Mouse (Mus musculus) induced T-regulatory cell, adult 2 months (primary cell): ENCODE results near the gene Gm49027.
"Not testable (repeated sequence)": the region's sequence is repeated elsewhere in the genome, so short reads cannot be mapped to it uniquely, and the experiment has no call there.

Source experiments
- DNase-seq: peaks from one replicate; pipeline ENCODE4 v3.0.0-alpha.2; 2012; ENCODE audit warnings: low read depth

Gm49027 gene

DNA sequence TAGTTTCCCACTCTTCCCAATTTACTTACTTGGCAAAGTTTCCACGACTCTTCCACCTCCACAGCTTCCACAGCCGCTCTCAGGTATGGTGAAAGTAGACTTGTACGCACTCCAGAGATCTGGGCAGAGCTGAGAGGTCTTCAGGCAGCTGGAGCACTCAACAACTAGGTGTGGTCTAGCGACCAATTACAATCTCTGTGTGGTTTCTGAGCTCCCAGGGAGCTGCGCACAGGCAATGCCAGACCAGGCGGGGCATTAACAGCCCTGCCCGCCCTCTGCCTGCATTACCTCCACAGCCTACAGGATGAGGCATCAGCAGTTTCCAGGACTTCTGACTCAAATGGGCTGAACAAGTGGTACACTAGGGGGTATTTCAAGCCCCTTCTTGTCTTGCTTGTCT lies at the start of gene Gm49027:
Gm49027 (minus strand) TSS at position 208 of the 400 bp plus-strand sequence.
- no peak for DNase-seq

DNA sequence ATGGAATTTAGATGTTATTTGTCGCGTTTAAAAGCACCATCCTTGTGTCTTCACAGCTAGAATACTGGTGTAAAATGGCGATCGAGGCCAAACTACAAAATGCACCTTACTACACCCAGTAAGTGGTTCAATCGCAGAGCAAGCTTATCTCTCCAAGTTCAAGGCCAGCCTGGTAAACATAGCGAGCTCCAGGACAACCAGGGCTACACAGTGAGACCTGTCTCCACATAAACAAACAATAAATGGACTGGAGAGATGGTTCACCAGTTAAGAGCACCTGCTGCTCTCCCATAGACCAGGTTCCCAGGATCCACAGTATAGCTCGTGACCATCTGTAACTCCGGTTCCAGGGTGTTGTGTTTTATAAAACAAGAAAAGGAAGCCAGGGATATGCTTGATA lies 48.1 kb upstream of the Gm49027 start:
- DNase-seq, result no peak

DNA sequence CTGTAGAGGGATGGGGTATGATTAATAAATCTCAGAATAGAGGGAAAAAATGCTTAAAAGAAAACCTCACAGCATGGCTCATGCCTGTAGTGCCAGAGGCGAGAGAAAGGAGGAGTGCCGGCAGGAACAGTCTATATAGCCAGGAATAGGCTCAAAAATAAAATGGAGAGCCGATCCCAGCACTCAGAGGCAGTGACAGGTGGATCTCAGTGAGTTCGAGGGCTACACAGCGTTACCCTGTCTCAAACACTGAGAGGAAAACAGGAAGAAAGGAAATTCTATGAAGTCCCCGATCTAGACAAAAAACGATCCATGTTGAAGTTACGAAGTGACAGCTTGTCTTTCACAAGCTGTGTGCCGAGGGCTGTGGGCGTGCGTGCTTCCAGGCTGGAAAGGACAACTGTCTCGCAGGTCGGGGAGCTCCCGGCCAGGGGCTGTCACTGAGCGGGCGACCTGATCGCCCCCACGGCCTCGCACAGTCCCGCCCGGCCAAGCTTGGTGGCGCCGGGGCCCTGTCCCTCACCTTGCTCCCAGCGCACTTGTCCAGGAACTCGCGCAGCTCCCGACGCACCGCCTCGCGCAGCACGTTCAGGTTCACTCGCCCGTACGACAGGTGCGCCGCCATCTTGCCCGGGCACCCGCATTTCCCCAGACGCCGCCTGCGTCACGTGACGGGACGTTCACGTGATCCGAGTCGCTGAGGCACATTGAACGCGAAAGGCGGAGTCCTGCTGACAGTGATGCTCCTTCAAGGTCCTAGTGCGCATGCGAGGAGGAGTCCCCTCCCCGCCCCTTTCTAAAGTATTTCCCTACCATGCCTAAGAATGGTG lies 47.3 kb upstream of the Gm49027 start, which contains the start of gene Vps33a:
Vps33a (minus strand) TSS at position 682 of the 830 bp plus-strand sequence.
- peak; percentile 99 for DNase-seq

DNA sequence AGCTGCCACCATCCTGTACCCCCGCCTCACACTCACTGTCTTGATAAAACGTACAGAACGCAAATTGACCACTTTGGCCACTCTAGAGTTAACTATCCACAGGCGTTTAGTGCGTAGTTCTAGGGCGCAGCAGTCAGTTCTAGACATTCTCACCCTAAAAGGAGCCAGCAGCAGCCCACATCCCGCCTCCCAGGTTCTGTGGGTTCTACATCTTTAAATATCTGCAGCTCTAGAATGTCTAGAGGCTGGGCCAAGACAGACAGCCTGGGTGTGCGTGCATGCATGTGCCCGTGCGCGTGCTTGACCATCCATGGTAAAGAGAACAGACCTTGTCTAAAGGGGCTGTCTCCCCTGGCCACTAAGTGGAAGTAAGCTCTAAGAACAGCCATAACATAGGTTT lies 35.8 kb upstream of the Gm49027 start:
- DNase-seq, result no peak

DNA sequence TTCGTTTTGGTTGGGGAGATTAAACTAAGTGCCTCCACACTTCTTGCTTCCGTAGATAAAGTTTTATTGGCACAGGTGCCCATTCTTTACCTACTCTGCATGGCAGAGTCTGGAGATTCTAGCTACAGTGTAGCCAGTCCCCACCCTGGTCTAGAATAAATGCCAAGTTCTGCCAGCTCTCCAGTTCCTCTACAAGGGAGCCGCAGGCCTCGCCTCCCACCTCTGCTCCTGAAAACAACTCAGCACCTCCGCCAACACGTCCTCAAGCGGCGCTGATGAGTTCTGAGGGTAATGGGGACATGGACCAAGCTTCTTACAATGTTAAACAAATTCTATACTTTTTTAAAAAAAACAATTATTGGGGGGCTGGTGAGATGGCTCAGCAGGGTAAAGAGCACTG lies 34.3 kb upstream of the Gm49027 start:
- no peak for DNase-seq

DNA sequence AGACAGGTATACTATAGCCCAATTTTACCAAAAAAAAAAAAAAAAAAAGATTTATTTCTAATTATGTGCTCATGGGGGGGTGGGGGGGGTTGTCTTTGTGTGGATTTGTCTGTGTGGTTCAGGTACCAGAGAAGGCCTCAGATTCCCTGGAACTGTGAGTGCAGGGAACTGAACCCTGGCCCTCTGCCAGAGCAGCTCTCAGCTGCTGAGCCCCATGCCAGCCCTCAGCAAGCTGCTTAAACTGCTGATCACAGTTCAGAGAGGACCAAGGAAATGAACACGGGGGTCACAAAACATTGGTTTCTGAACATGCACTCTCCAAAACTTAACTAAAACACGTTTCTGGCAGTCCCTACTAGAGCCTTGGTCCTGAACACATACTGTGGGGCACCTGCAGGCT lies 31.2 kb upstream of the Gm49027 start:
- no peak for DNase-seq

DNA sequence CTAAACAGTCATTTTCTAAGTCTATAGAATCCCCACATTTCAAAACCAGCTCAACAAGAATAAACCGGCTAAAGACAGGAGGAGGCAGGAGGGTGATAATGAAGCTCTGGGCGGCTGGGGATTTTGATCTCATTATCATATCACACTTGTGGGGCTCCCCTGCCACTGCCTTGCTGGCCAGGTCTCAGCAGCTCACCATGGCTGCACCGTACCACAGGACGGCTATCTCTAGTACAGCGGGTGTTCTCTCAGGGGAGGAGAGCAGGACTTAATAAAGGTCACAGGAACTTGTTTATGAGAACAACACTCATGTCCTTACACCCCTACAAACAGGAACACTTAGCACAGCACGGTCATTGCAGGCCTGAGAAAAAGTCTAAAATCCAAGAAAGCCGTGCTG lies 30.4 kb upstream of the Gm49027 start:
- no peak for DNase-seq

DNA sequence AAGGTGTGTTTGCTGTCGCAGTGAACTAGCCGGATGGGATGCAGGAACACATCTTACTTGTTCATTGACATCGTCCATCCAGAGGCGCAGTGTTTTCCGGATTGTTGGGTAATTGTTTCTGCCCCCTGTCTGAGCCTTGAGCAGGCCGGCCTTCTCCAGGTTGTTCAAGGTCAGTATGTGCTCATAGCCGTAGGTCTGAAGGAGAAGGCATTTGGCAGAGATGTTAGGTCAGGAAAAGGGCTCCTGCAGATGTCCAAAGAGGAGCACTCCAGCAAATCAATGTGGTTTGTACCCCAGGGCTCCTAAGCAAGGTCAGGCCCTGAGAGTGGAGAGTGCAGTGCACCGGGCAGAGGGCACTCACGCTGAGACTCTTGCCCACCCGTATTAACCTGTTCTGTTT lies 8.5 kb upstream of the Gm49027 start:
- DNase-seq, result no peak

DNA sequence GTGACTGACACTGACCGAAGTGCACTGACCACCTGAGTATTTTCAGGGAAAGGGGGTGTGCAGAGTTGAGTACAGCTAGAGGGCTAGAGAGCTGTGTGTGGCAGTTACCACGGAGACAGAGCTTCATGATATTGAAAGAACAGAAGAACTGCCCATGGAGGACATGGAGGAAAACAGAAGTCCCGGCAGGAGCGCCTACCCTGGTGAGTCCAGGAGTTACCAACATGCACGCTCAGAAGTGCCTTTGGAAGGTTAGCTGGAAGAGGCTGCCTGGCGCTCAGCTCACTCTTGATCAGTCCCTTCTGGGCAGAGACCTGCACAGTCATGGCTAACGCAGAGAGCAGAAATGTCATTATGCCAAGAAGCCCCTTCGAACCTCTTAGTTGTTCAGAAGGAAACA lies 4.8 kb upstream of the Gm49027 start:
- no peak for DNase-seq

DNA sequence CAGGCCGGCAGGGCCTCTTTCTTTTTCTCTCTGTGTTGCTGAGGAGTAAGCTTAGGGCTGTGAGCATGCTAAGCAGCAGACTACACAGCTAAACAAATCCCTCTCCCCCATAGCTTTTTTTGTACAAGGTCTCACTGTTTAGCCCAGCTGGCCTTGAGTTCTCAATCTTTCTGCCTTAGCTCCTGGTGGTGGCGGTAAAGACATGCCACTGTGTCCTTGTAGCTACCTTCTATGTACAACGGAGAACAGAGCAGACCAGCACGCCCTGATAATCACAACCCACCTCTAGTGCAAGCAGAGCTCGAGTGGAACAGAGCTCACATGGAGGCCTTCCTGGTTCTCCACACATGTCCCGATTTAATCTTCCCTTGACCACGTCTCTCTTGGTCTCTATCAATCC lies 3.4 kb upstream of the Gm49027 start:
- DNase-seq, result no peak

DNA sequence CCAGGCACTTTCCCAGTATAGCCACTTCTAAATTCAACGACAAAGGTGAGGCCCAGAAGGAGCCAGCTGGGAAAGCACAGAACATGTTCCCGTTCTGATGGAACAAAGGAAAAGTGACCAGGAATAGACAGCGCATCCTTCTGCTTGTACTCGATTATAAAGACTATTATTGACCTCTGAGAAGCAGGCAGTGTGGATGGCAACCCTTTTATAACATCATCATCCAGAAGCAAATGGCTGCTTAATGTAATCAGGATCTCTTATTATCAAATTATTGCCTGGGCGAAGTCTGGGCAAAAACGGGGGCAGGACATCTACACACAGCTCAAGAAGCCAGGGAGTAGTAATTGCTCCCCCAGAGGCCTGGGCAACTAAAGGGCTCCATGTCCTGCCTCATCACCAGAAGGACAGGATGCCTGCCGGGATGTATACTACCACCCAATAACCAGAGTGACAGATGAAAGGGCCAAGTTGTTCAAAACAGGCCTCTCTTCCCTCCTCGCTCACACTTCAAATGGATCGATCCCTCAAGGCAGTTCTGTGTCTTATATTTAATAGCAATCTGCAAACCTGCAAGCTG lies 718 bp upstream of the Gm49027 start:
- DNase-seq, result no peak

DNA sequence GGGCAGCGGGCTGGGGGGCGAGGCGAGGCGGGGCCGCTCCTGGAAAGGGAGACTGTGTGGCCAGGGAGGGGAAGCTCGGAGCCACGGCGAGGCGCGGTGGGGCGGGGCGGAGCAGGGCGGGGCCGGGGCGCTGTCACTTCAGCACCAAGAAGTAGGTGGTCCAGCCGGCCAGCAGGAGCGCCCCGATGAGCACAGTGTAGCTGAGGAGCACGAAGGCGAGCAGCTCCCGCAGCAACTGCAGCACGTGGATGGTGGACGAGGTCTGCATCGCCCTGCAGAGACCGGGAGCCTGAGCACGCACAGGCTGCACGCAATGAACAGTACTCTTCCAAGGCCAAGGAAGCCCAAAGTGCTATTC lies 916 bp downstream of the Gm49027 start:
- DNase-seq, result no peak

DNA sequence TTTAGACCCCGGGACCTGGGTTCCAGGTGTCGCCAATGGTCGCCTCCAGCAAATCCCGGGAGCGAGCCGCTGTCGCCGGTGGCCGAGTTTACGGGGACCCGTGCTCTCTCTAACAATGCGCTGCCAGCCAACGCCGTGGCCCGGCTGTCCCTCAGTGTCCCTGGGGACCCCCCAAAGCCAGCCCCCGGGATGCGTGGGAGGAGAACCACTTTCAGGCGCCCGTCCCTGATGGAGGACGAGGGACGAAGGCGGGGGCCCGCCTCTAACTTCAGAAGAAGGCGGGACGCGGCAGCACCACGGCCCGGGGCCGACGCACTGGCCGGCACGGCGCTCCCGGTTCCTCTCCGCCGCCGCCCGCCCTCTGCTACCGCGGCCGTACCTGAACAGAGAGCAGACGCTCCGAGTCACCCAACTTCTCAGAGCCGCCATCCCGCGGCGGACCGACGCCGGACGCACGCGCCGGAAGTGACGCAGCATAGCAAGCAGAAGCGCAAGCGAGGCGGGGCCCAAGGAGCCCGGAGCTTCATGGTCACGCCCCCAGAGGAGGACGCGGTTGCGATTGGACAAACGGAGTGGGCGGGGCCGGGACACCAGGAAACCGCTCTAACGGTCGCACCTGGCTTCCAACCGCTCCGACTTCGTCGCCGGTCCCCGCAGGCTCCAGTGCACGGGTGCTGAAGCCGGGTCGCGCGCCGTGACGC lies 1.4 kb downstream of the Gm49027 start, which contains the start of gene Diablo:
Diablo (minus strand) TSS at position 485 of the 701 bp plus-strand sequence.
- peak; percentile 100 for DNase-seq

DNA sequence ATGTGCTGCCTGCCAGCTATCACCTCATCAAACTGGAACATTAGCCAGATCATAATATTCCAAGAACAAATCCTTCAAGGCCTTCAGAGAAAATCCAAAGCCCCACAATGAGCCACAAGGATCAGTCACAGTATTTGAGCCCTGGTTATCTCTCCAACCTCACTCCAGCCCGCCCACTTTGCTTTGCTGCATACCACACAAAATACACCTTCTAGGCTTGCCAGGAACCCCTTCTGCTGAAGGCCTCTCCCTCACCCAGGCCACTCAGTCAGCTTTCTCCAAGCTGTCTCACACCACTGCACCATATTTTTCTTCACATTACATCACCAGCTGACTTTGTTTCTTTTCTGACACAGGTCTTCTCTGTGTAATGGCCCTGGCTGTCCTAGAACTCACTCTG lies 3.1 kb downstream of the Gm49027 start:
- DNase-seq, result no peak

DNA sequence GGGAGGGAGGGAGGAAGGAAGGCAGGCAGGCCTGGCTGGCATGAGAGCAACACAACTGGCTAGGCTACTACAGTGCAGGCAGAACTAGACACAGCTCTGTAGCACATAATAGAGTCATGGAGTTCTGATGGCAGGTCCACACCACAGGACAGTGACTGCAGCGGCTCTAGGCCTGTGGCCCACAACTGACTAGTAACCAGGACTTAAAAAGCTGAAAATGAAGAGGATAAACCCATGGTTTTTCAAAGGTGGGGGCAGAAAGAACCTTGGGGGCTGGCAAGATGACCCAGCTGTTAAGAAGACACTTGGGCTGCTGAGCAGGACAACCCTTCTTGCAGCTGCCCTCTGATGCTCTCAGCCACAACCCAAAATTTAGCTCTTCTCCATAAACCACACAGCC lies 3.7 kb downstream of the Gm49027 start:
- DNase-seq, result no peak

DNA sequence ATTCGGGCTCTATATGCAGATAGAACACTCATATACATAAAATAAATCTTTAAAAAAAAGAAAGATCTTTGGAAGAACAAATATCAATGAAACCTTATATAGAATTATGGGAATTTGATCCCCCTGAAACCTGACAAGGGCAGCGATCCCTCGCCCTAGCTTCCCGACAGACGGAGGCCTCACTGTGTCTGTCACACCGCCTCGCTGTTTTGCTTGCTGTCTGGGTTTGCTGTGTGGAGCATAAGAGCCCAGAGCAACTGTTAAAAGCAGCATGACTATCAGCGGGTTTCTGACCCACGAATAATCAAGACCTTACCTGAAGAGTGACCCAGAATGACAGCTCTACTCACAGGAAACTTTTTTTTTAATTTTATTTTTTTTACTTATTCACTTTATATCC lies 4.6 kb downstream of the Gm49027 start:
- DNase-seq, result no peak

DNA sequence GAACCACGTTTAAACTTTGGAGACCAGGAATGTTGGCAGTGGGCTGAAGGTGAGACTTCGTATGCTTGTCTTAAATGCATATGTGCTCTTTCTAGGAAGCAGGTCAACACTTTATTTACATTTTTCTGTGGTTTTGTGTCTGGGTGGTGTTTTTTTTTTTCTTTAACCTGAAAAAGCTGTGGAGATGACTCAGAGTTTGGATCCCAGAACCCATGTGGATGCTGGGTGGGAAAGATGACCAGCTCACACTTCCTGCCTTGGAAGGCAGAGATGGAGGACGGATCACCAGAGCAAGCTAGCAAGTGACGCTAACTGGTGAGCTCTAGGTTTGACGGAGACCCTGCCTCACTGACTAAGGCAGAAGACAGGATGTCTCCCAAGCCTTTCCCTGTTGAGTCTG lies 10.4 kb downstream of the Gm49027 start:
- no peak for DNase-seq

DNA sequence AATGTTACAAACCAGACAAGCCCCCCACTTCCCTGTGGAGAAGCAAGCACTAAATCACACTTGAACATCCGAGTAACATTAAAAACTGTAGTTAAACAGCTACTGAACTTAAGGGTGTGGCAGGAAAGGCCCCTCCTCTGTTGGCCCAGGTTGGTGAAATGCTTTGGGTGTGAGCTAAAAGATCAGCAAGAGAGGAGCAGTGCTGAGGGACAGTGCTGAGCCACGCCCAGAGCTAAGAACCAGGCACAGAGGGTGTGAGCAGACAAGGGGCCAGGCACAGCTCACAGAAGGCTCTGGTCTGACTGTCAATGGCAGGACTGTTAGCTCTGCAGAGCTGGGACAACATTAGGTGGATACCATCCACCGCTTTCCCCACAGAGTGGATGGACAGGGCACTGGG lies 13.2 kb downstream of the Gm49027 start:
- DNase-seq, result peak; percentile 42

DNA sequence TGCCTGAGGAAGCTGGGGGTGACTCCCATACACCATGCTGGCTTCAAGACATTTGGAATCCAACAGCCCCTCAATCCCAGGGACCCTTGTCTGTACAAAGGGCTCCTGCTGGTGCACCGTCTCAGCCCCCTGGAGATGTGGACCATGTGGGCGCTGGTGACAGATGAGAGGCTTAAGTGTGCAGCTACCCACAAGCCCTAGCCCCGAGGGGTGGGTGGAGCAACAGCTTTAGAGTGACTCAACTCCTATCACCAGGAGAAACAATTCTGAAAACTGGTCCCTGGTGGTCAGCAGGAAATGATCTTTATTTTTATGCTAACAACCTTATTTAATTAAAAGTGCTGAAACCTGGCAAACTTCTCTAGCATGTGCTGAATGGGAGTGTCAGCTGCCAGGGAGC lies 13.9 kb downstream of the Gm49027 start:
- DNase-seq, result not testable (repeated sequence)

DNA sequence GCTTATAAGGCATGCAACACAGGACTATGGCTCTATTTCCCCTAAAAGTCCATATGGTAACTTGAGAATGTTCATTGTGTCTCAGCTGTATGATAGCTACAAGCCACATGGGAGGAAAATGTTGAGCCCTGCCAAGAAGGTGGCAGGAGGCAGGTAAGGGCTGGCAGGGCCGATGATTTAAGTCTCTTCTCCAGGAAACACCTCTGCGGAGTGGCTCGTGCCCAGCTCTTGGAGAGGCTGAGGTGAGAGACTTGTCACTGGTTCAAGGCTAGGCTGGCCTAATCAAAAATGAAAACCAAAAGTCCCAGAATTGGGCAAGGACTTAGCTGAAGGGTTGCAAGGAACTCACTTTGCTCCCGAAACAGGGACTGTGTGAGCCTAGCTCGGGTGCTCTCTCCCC lies 15.1 kb downstream of the Gm49027 start, which contains the start of gene B3gnt4:
B3gnt4 (plus strand) TSS at position 301 of the 400 bp plus-strand sequence.
- no peak for DNase-seq

DNA sequence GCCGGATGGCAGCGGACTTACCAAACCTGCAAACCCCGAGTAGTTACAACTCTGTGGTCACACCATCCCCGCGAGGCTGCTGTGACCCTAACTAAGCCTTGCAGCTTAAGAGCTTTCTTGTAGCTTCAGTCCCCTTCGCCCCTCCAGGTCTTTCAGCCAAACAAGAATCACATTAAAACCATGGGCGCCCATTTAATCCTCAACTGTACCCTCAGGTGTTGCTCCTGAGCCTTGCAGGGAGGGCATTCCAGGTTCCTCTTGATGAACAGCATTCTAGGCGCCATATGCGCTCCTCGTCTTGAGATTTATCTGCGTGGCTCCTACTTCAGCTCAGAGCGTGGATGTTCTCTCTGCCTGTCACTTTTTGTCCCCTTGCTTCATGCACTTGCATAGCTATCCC lies 16.4 kb downstream of the Gm49027 start:
- DNase-seq, result peak; percentile 38

DNA sequence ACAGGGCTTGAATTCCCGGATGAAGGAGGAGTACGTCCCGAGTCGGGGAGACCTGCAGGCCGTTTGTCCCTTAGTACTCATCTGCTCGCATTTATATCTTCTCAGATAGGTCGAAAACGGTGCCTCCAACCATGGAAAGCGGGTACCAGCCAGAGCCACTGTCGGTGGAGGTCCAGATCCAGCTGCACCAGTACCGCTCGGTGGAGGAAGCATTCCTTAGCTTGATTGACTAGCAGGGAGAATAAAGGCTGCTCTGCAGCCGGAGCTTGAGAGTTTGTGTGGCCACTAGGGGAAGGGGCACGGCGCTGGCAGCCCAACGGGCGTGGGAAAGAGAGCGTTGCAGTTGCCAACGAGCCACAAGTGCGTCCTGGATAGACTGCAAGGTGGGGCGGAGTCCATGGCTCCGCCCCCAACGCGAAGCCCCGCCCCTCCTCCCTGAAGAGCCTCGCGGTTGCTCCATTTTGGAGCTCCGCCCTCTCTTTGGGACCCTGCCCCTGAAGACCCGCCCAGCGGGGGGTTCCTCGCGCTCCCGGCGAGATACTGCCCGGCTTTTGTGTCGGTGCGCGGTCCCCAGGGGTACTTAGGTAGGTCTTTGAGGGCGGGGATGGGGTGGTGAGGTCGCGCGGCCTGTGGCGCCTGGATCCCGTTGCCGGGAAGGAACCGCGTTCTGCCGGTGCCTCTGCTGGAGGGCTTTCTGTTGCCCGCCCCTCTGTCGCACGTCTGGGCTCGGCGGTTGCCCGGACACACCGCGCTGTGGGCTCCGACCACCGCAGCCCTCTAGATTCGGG lies 17.2 kb downstream of the Gm49027 start:
- peak; percentile 93 for DNase-seq
